Mouse (Mus musculus): ENCODE data around the gene Itsn1.

DNA sequence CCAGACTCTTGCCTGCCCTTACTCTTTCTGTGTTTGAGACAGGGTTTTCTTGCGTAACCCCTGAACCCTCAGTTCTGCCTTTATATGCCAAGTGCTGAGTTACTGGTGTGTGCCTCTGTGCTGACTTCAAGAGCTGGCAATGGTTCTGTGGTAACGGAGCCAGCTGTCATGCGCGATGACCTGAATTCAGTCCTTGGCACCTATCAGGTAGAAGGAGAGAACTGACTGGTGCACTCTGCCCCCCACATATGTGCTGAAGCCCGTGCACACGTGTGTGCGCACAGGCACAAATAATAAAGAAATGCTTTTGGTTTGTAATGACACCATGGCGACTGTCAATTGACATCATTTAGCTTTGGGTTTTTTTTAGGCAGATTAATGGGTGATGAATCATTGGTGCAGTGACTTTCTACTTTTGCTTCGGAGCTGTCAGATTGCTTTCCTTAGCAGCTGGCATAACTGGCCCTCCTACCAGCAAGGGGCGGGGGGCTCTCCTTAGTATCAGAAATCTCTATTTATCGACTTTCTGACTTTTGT is 38.2 kb downstream of the Itsn1 start:
- TF ChIP-seq CTCF (IDR thresholded peaks at IDR 0.05; ENCODE audit: insufficient read depth, low read depth, low read length), result no peak
- TF ChIP-seq POLR2A (IDR thresholded peaks at IDR 0.05; ENCODE audit: insufficient read depth, low read depth, low read length), result no peak
